Mouse (Mus musculus) midbrain, postnatal 0 days (tissue): ENCODE data around the gene Slx4ip. TPM values are rescaled to one million over a fixed set of nuclear protein-coding genes. Genes with fewer than 3 reads are reported as not detected.
A peak's percentile ranks its signal among the peaks of the same experiment; 100 is the strongest.

ENCODE experiments used
- ATAC-seq: fragments of 200-750 bp; cut with Nextera tagmentation; 2 replicates; pipeline ENCODE4 v1.8.0; 2017; ENCODE audit warnings: moderate number of reproducible peaks, mild to moderate bottlenecking, moderate TSS enrichment, moderate library complexity; ENCODE audit not compliant: low FRiP score
- DNase-seq: peaks from one replicate; pipeline ENCODE4 v3.0.0-alpha.2; 2015; ENCODE audit warnings: low spot score
- H3K27ac ChIP-seq: fragments of 300-500 bp; sonication (generic); 2 replicates; pipeline ENCODE4 v1.5.1; 2014; ENCODE audit warnings: low read depth, mild to moderate bottlenecking, low read length, mixed read lengths
- H3K27me3 ChIP-seq: fragments of 300-500 bp; sonication (generic); 2 replicates; pipeline ENCODE4 v1.6.1; 2014; ENCODE audit warnings: low read length, control low read depth, mixed read lengths; ENCODE audit not compliant: insufficient read depth
- H3K36me3 ChIP-seq: fragments of 300-500 bp; sonication (generic); 2 replicates; pipeline ENCODE4 v1.6.1; 2014; ENCODE audit warnings: low read length, control low read depth, mixed read lengths; ENCODE audit not compliant: insufficient read depth
- H3K4me1 ChIP-seq: fragments of 300-500 bp; sonication (generic); 2 replicates; pipeline ENCODE4 v1.6.1; 2014; ENCODE audit warnings: mild to moderate bottlenecking, control low read depth, antibody characterized with exemption, low read length, mixed read lengths; ENCODE audit not compliant: insufficient read depth
- H3K4me2 ChIP-seq: fragments of 300-500 bp; sonication (generic); 2 replicates; pipeline ENCODE4 v1.6.1; 2014; ENCODE audit warnings: low read depth, mild to moderate bottlenecking, low read length, mixed read lengths; ENCODE audit not compliant: poor library complexity, severe bottlenecking
- H3K4me3 ChIP-seq: fragments of 300-500 bp; sonication (generic); 2 replicates; pipeline ENCODE4 v1.5.1; 2014; ENCODE audit warnings: low read depth, mild to moderate bottlenecking, low read length, moderate library complexity
- H3K9ac ChIP-seq: fragments of 300-500 bp; sonication (generic); replicated peaks from 2 replicates; pipeline ENCODE4 v1.6.1; 2014; ENCODE audit warnings: mild to moderate bottlenecking, low read length, moderate library complexity, mixed read lengths; ENCODE audit not compliant: poor library complexity, severe bottlenecking
- H3K9me3 ChIP-seq: fragments of 300-500 bp; sonication (generic); 2 replicates; pipeline ENCODE4 v1.6.1; 2016; ENCODE audit warnings: low read length, control low read depth
- CTCF ChIP-seq: IDR thresholded peaks from 2 replicates; pipeline ENCODE4 v1.5.1; 2016; ENCODE audit warnings: antibody characterized with exemption, mild to moderate bottlenecking
- WGBS: fragments of 180-500 bp; shearing (Covaris S2); extraction: QIAGEN DNeasy Blood & Tissue Kit; methylation state at CpG from one replicate; pipeline ENCODE4 v1.1.7; 2014; 5-methylcytosine and 5-hydroxymethylcytosine counted together
- polyA plus RNA-seq: library from polyadenylated mRNA; unstranded; fragments of >200 nt; fragmentation: Nextera tagmentation; extraction: Ambion mirVana; gene quantifications from 2 replicates; pipeline ENCODE4 v1.2.1, GENCODE M21; 2015
- total RNA-seq: library from RNA; depleted of rRNA; stranded (reverse); fragments of >200 nt; gene quantifications from 2 replicates; pipeline ENCODE4 v1.2.3, GENCODE M21; 2014

Gene Slx4ip
- total and polyA plus RNA-seq, 2 experiments from 2014 or later, result 8.5 to 9.7 TPM

DNA sequence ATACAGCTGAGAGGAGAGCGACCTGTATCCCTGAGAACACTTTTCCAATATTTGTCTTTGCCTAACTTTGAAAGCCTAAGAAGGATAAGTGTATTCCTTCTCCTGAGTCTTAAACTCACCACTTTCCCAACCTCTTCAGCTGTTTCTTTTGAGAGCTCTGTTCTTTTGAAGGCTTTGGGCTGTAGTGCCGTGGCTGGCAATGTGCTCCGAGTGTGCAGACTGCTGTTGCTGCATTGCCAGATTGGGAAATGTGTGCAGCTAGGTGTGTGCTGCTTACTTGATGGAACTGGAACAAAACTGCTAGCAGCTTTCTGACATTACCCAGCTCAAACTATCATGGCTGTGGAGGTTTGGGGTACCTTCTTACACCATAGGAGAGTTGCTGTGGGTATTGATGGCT, 22.0 kb downstream of the Slx4ip start:
- Histone ChIP-seq H3K9me3 (no peaks in the 10 kb centered on the region), H3K9ac (no peak overlapping the region), H3K27me3 (no peaks in the 10 kb centered on the region), H3K4me3 (no peak overlapping the region), H3K4me2 (no peak overlapping the region), H3K27ac (no peak overlapping the region), H3K4me1 (no peaks in the 10 kb centered on the region), H3K36me3 (no peaks in the 10 kb centered on the region)
- ATAC-seq, result no peak
- DNase-seq, result no peak
- no peak for TF ChIP-seq CTCF
- 41% methylated on average over 3 of the region's 3 CpGs for WGBS

DNA sequence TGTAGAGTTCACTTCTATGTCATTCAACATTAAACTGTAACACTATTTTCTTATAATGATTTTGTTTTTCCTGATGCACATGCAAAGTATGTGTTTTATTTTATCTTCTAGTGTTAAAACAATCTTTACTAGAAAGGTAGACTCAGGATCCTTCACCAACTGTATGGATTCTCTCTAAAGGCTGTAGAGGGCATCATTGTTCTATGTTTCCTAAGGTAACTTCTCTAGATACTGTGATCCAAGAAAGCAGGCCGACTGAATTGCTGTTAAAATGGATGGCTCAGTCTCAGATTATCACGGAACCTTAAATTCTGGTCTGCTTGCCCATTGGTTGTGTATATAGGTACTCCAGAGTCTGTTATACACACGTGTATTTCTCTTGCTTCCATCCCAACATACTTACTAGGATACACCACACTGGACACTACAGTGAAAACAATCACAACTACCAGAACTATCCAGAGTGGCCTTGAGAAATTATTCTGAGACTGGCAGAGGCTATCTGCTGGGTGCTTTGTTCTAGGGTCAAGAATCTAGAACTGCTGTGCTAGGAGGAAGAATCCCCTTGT, 23.4 kb downstream of the Slx4ip start:
- Histone ChIP-seq H3K27me3 (no peaks in the 10 kb centered on the region), H3K4me3 (no peak overlapping the region), H3K27ac (no peak overlapping the region), H3K36me3 (no peaks in the 10 kb centered on the region), H3K4me1 (no peaks in the 10 kb centered on the region), H3K9me3 (no peaks in the 10 kb centered on the region), H3K9ac (no peak overlapping the region), H3K4me2 (no peak overlapping the region)
- peak; percentile 90 for DNase-seq
- WGBS, result 32% methylated on average over 3 of the region's 3 CpGs
- peak; percentile 74; the same call in 1 of the 2 replicates for ATAC-seq
- TF ChIP-seq CTCF, result peak; percentile 81

DNA sequence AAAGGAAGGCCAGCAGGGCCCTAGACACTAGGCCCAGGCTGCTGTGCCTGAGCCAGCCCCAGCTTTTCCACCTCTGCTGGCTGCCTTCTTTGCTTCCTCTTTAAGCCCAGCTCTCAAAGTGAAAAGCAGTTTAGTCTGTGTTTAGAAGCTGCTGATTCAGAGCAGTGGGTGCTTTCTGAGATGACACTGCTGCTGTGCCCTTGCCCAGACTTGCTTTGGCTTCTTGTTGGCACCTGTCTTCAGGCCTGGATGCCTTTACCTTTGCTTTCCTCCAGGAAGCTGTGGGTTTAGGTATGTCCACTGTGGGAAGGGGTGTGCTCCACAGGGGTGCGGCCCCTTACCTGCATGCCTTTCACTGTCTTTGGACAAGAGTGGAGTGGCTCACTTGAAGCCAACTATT, 28.4 kb downstream of the Slx4ip start:
- Histone ChIP-seq H3K9me3 (no peaks in the 10 kb centered on the region), H3K36me3 (no peaks in the 10 kb centered on the region), H3K4me3 (no peak overlapping the region), H3K4me2 (no peak overlapping the region), H3K27me3 (no peaks in the 10 kb centered on the region), H3K27ac (no peak overlapping the region), H3K4me1 (no peaks in the 10 kb centered on the region), H3K9ac (no peak overlapping the region)
- TF ChIP-seq CTCF, result no peak
- ATAC-seq (no peak), DNase-seq (no peak)
- WGBS, result 92% methylated on average over 1 of the region's 1 CpGs

DNA sequence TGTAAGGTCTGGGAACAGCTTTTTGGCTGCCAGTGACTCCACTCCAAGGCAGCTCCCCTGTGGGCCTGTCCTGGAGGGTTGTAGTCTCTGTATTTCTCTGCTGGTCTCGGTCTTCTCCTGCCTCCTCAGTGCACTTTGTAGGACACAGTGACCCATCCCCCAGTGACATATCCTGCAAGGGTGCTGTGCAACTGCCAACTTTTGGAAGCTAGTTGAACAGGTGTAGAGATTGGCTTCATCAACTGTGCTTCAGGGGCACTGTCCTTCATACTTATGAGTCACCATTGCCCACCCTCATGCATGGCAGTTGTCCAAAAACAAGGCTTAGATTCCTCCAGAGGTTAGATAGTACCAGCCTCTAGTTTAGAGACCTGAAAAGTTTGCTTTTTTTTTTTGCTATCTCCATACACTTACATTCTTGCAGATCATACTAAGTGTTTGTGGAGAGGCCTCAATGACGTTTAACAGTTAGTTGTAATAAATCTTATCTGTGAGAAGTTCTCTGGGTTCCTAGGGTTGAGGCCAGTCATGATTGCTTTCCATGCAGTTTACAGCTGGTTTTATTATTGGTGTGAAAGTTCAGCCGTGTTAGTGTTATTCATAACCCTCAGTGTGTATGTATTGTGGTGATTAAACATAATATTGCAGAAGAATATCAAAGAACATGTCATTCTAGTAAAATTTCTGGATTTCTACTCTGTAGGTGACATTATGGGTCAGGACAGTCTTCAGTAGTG, 29.4 kb downstream of the Slx4ip start:
- no peak for ATAC-seq
- Histone ChIP-seq H3K9me3 (no peaks in the 10 kb centered on the region), H3K4me3 (no peak overlapping the region), H3K4me2 (no peak overlapping the region), H3K4me1 (no peaks in the 10 kb centered on the region), H3K27ac (no peak overlapping the region), H3K9ac (no peak overlapping the region), H3K27me3 (no peaks in the 10 kb centered on the region), H3K36me3 (no peaks in the 10 kb centered on the region)
- DNase-seq, result no peak
- WGBS, result 83% methylated on average over 3 of the region's 3 CpGs
- no peak for TF ChIP-seq CTCF

DNA sequence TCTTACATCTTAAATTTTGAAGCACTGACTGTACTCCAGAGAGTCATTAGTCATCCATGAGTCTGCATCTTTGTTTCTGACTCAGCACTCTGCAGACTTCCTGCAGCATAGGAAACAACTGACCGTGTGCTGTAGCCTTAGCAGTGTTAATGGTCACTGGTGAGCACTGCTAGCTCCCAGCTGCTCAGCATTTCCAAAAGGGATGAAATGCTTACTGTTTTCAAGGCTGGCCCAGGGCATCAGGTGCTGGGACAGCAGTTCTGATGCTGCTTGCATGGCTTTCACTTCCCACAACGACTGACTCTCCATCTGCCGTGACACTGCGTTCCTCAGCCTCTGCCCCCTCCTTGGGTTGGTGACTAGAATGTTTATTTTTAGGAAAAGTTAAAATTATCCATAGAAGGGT, 30.0 kb downstream of the Slx4ip start:
- DNase-seq (peak; percentile 31), ATAC-seq (no peak)

More for the DNA sequence above, 30.0 kb downstream of the Slx4ip start:
- 62% methylated on average over 4 of the region's 4 CpGs for WGBS
- no peak overlapping the region for H3K9ac ChIP-seq
- H3K4me1 ChIP-seq, result no peaks in the 10 kb centered on the region
- H3K27ac ChIP-seq, result no peak overlapping the region
- no peaks in the 10 kb centered on the region for H3K9me3 ChIP-seq
- TF ChIP-seq CTCF, result no peak
- no peaks in the 10 kb centered on the region for H3K27me3 ChIP-seq
- no peaks in the 10 kb centered on the region for H3K36me3 ChIP-seq
- H3K4me3 ChIP-seq, result no peak overlapping the region
- H3K4me2 ChIP-seq, result no peak overlapping the region
